Comparison of ENCODE assay signal across 8 mouse cellular contexts in the genomic region with DNA sequence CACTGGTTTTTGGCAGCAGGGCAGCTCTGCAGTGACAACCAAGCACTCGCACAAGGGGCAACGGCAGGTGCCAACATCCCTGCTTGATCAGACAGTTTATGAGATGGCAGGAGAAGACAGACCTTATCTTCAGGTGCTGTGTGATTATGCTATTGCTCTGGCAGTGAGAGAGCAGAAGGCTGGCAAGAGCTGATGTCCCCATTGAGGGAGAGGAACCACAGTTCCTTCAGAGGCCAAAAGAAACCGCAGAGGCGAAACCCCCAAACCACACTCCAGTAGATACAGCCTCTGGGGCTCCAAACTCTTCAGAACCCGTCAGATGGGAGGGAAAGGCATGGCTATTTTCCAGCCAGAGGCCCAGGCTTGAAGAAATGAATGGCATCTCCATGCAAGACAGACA. TPM values are rescaled to one million over a fixed set of nuclear protein-coding genes. Genes with fewer than 3 reads are reported as not detected.
A peak's percentile ranks its signal among the peaks of the same experiment; 100 is the strongest.
DNase-seq lines count a peak whose midpoint lies in the region; ATAC-seq and TF ChIP-seq lines count a peak whose summit lies in the region.

No protein-coding gene starts in this region.

- H3K4me3 ChIP-seq in heart, embryonic 11.5 days (ENCODE audit: low read depth, low read length) = no peak overlapping the region
- H3K4me3 ChIP-seq in ES-Bruce4 (ENCODE audit: low read depth, low read length) = no peak overlapping the region; the same call in 1 of the 2 replicates
- peak overlapping the region; percentile 84 for H3K4me3 ChIP-seq in forebrain, embryonic 16.5 days (replicated peaks; ENCODE audit: low read length)
- no peak overlapping the region for H3K4me3 ChIP-seq in liver, embryonic 12.5 days

- H3K4me2 ChIP-seq in heart, embryonic 11.5 days = peak overlapping the region; percentile 94
- peak overlapping the region; percentile 64 for H3K4me2 ChIP-seq in forebrain, embryonic 16.5 days (ENCODE audit: low read length)
- peak overlapping the region; percentile 66; the same call in 1 of the 2 replicates for H3K4me2 ChIP-seq in liver, embryonic 12.5 days

- TF ChIP-seq EP300 in ES-Bruce4 (IDR thresholded peaks at IDR 0.05; ENCODE audit: insufficient read depth, low read depth, low read length) = no peak

- ATAC-seq in heart, embryonic 11.5 days (replicated peaks; ENCODE audit: insufficient number of reproducible peaks, low FRiP score, low TSS enrichment) = no peak
- ATAC-seq in forebrain, embryonic 16.5 days = no peak
- no peak for ATAC-seq in liver, embryonic 12.5 days

- WGBS in heart, embryonic 11.5 days (ENCODE audit: insufficient replicate concordance) = 39% methylated on average over 5 of the region's 5 CpGs
- WGBS in forebrain, embryonic 16.5 days = 37% methylated on average over 5 of the region's 5 CpGs
- WGBS in liver, embryonic 12.5 days (ENCODE audit: insufficient replicate concordance) = 18% methylated on average over 5 of the region's 5 CpGs

- H3K27me3 ChIP-seq in heart, embryonic 11.5 days (ENCODE audit: control insufficient read depth, insufficient read depth, low read length) = 0 out of 2 replicates have a peak, but pooled peaks cover 5% of the 10 kb centered on the region
- 0 out of 2 replicates have a peak, but pooled peaks cover 3% of the 10 kb centered on the region for H3K27me3 ChIP-seq in ES-Bruce4 (ENCODE audit: control insufficient read depth, insufficient read depth, low read length, poor library complexity, severe bottlenecking)
- no peaks in the 10 kb centered on the region; the same call in 1 of the 2 replicates for H3K27me3 ChIP-seq in forebrain, embryonic 16.5 days (replicated peaks; ENCODE audit: control insufficient read depth, insufficient read depth, low read length)
- peaks cover 51% of the 10 kb centered on the region for H3K27me3 ChIP-seq in liver, embryonic 12.5 days (replicated peaks)

- DNase-seq in heart, postnatal 25 days (ENCODE audit: low spot score) = no peak
- no peak for DNase-seq in urinary bladder, postnatal 4 days (ENCODE audit: low spot score in 2 of 2)
- no peak for DNase-seq in right cerebral cortex, postnatal 4 days
- no peak for DNase-seq in adrenal gland, adult 18-20 months (ENCODE audit: low spot score in 2 of 2)

- no peak overlapping the region for H3K27ac ChIP-seq in heart, embryonic 11.5 days (ENCODE audit: low read depth, low read length)
- no peak overlapping the region for H3K27ac ChIP-seq in ES-Bruce4 (ENCODE audit: insufficient read depth, low read length)
- H3K27ac ChIP-seq in forebrain, embryonic 16.5 days (ENCODE audit: low read length) = no peak overlapping the region
- H3K27ac ChIP-seq in liver, embryonic 12.5 days = no peak overlapping the region

- H3K9ac ChIP-seq in heart, embryonic 11.5 days (ENCODE audit: low read depth, low read length) = no peak overlapping the region; the same call in 1 of the 2 replicates
- peak overlapping the region; percentile 92; the same call in 1 of the 2 replicates for H3K9ac ChIP-seq in ES-Bruce4 (ENCODE audit: low read depth, poor library complexity, severe bottlenecking)
- peak overlapping the region; percentile 79 for H3K9ac ChIP-seq in forebrain, embryonic 16.5 days (replicated peaks; ENCODE audit: low read depth, low read length)
- no peak overlapping the region for H3K9ac ChIP-seq in liver, embryonic 12.5 days

- H3K9me3 ChIP-seq in heart, embryonic 11.5 days (replicated peaks; ENCODE audit: control insufficient read depth, low read length) = no peaks in the 10 kb centered on the region
- H3K9me3 ChIP-seq in ES-Bruce4 (replicated peaks; ENCODE audit: control insufficient read depth, insufficient read depth, low read length, poor library complexity, severe bottlenecking) = no peaks in the 10 kb centered on the region
- no peaks in the 10 kb centered on the region for H3K9me3 ChIP-seq in forebrain, embryonic 16.5 days (ENCODE audit: control insufficient read depth, low read length)
- H3K9me3 ChIP-seq in liver, embryonic 12.5 days (replicated peaks) = no peaks in the 10 kb centered on the region

- TF ChIP-seq CTCF in ES-Bruce4 (IDR thresholded peaks at IDR 0.05; ENCODE audit: low read depth, low read length) = no peak

- intact Hi-C loops in heart, postnatal 25 days (cut with DNase I) = no loop called here

- H3K36me3 ChIP-seq in heart, embryonic 11.5 days (ENCODE audit: control insufficient read depth, insufficient read depth, low read length) = no peaks in the 10 kb centered on the region
- no peaks in the 10 kb centered on the region for H3K36me3 ChIP-seq in ES-Bruce4 (ENCODE audit: control insufficient read depth, insufficient read depth, low read length, poor library complexity, severe bottlenecking)
- H3K36me3 ChIP-seq in forebrain, embryonic 16.5 days (ENCODE audit: control insufficient read depth, insufficient read depth) = no peaks in the 10 kb centered on the region
- H3K36me3 ChIP-seq in liver, embryonic 12.5 days = no peaks in the 10 kb centered on the region

- H3K4me1 ChIP-seq in heart, embryonic 11.5 days (ENCODE audit: control insufficient read depth, insufficient read depth, low read length) = peaks cover 3% of the 10 kb centered on the region; the same call in 1 of the 2 replicates
- H3K4me1 ChIP-seq in ES-Bruce4 (ENCODE audit: control insufficient read depth, insufficient read depth, low read length) = no peaks in the 10 kb centered on the region
- peaks cover 20% of the 10 kb centered on the region for H3K4me1 ChIP-seq in forebrain, embryonic 16.5 days (replicated peaks; ENCODE audit: control insufficient read depth, insufficient read depth, low read length)
- H3K4me1 ChIP-seq in liver, embryonic 12.5 days = peaks cover 7% of the 10 kb centered on the region; the same call in 1 of the 2 replicates

- no peak for TF ChIP-seq POLR2A in ES-Bruce4 (IDR thresholded peaks at IDR 0.05; ENCODE audit: insufficient read depth, low read length)

RNA-seq across cellular contexts. Expression of a gene that starts 0.9 kb away (rescaled TPM):
- polyA plus RNA-seq in heart, embryonic 11.5 days (2014; fragmentation: Nextera tagmentation; extraction: Ambion mirVana) = 4.4 and 4.9 TPM in 2 replicates
- under 1 TPM; 0.61 to 0.62 TPM for total RNA-seq in heart, postnatal 25 days (2021)
- polyA plus RNA-seq in ES-Bruce4 (2011; ENCODE audit: insufficient read depth, insufficient read length, low read depth, missing spikeins) = 10.3 and 12.6 TPM in 2 replicates
- polyA plus RNA-seq in forebrain, embryonic 16.5 days (2015; fragmentation: Nextera tagmentation; extraction: Ambion mirVana) = 18.7 and 20.1 TPM in 2 replicates
- polyA plus RNA-seq in liver, embryonic 12.5 days (2016; fragmentation: Nextera tagmentation; extraction: Ambion mirVana) = 0.86 and 1.1 TPM in 2 replicates
- under 1 TPM; 0.29 to 0.30 TPM for total RNA-seq in adrenal gland, adult 18-20 months (2021)

Comparison
In these comparisons a context has a peak if more than half of its experiments do, and no peak if none do; other contexts are left out.
1. H3K9ac ChIP-seq: peak in ES-Bruce4 (single experiment) and forebrain, embryonic 16.5 days (single experiment); none in heart, embryonic 11.5 days (single experiment) and liver, embryonic 12.5 days (single experiment).
2. Peak in every context shown above with its lines, with median percentiles within 50 percentile points of each other: H3K4me2 ChIP-seq.